Mouse (Mus musculus) heart, embryonic 16.5 days (tissue): ENCODE results near the gene Lhfp. TPM values are rescaled to one million over a fixed set of nuclear protein-coding genes. Genes with fewer than 3 reads are reported as not detected.
"Not testable (repeated sequence)": the region's sequence is repeated elsewhere in the genome, so short reads cannot be mapped to it uniquely, and the experiment has no call there.

Experiments
- ATAC-seq: fragments of 200-750 bp; cut with Nextera tagmentation; replicated peaks from 2 replicates; pipeline ENCODE4 v1.8.0; 2017; ENCODE audit warnings: moderate number of reproducible peaks; ENCODE audit not compliant: insufficient read depth, low FRiP score; ENCODE audit errors: extremely low read depth
- H3K27ac ChIP-seq: fragments of 300-500 bp; sonication (generic); 2 replicates; pipeline ENCODE4 v1.5.1; 2014; ENCODE audit warnings: mild to moderate bottlenecking, low read length, control low read depth, moderate library complexity
- H3K27me3 ChIP-seq: fragments of 300-500 bp; sonication (generic); 2 replicates; pipeline ENCODE4 v1.6.1; 2014; ENCODE audit warnings: low read length, mixed read lengths; ENCODE audit not compliant: control insufficient read depth, insufficient read depth
- H3K36me3 ChIP-seq: fragments of 300-500 bp; sonication (generic); 2 replicates; pipeline ENCODE4 v1.6.1; 2014; ENCODE audit not compliant: control insufficient read depth, insufficient read depth
- H3K4me1 ChIP-seq: fragments of 300-500 bp; sonication (generic); 2 replicates; pipeline ENCODE4 v1.6.1; 2014; ENCODE audit warnings: low read length, mixed read lengths; ENCODE audit not compliant: control insufficient read depth, insufficient read depth
- H3K4me2 ChIP-seq: fragments of 300-500 bp; sonication (generic); 2 replicates; pipeline ENCODE4 v1.6.1; 2014; ENCODE audit warnings: low read depth, mild to moderate bottlenecking, control low read depth, low read length
- H3K4me3 ChIP-seq: fragments of 300-500 bp; sonication (generic); 2 replicates; pipeline ENCODE4 v1.5.1; 2014; ENCODE audit warnings: mild to moderate bottlenecking, control low read depth, low read length
- H3K9ac ChIP-seq: fragments of 300-500 bp; sonication (generic); 2 replicates; pipeline ENCODE4 v1.6.1; 2014; ENCODE audit warnings: low read length, control low read depth
- H3K9me3 ChIP-seq: fragments of 300-500 bp; sonication (generic); replicated peaks from 2 replicates; pipeline ENCODE4 v1.6.1; 2016; ENCODE audit warnings: low read length; ENCODE audit not compliant: control insufficient read depth
- WGBS: fragments of 180-500 bp; shearing (Covaris S2); extraction: QIAGEN DNeasy Blood & Tissue Kit; methylation state at CpG from one replicate; pipeline ENCODE4 v1.1.7; 2014; 5-methylcytosine and 5-hydroxymethylcytosine counted together
- polyA plus RNA-seq: library from polyadenylated mRNA; unstranded; fragments of >200 nt; fragmentation: Nextera tagmentation; extraction: Ambion mirVana; gene quantifications from 2 replicates; pipeline ENCODE4 v1.2.1, GENCODE M21; 2015

The Lhfp gene
- polyA plus RNA-seq, 1 experiment from 2014 or later = 104 TPM

GRCm38 (mm10) chr3:53231112-53231511, 189.8 kb downstream of the Lhfp start:
- H3K4me2 ChIP-seq = no peak overlapping the region
- no peaks in the 10 kb centered on the region for H3K36me3 ChIP-seq
- WGBS = 53% methylated on average over 3 of the region's 3 CpGs
- no peak overlapping the region for H3K4me3 ChIP-seq
- H3K27ac ChIP-seq = no peak overlapping the region
- no peak overlapping the region for H3K9ac ChIP-seq
- peaks cover 15% of the 10 kb centered on the region for H3K4me1 ChIP-seq
- no peaks in the 10 kb centered on the region for H3K27me3 ChIP-seq
- ATAC-seq = no peak
- peaks cover 6% of the 10 kb centered on the region for H3K9me3 ChIP-seq

DNA sequence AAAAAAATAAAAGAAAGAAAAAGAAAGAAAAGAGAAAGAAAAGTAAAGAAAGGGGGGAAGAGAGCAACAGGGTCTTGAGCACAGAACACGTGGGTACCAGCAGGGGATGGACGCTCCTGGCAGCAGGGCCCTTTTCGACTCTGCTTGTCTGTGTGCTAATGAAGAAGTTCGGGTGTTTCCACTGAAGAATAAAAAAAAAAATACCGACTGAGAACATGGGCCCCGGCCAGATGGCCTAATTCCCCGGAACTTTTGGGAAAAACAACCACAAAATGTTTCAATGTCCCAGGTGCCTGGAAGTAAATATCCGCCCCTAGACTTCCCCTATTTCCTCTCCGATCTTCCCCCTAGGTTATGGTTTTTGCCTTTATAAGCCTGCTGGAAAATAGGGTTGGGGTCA, 191.1 kb downstream of the Lhfp start:
- H3K4me3 ChIP-seq, H3K9me3 ChIP-seq, H3K9ac ChIP-seq, H3K4me1 ChIP-seq, H3K27ac ChIP-seq, H3K27me3 ChIP-seq, H3K4me2 ChIP-seq, H3K36me3 ChIP-seq, ATAC-seq: not testable (repeated sequence)
- 91% methylated on average over 9 of the region's 9 CpGs for WGBS

DNA sequence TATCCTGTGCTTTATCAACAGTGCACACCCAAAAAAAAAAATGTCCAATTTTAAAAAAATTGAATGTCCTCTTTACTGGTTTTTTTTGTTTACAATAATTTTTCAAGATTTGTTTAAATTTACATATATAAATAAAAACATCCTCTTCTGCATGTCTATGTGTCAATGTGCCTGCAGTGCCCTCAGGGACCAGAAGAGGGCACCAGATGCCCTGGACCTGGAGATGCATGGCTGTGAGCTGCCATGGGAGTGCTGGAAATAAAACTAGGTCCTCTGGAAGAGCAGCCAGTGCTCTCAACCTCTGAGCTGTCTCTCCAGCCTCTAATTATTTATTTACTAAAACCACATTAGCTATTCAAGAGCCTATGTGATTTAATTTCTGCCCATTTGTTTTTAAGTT, 193.4 kb downstream of the Lhfp start:
- H3K4me3 ChIP-seq = no peak overlapping the region
- H3K27me3 ChIP-seq = no peaks in the 10 kb centered on the region
- H3K4me2 ChIP-seq = no peak overlapping the region
- H3K27ac ChIP-seq = no peak overlapping the region
- peaks cover 3% of the 10 kb centered on the region for H3K9me3 ChIP-seq
- H3K4me1 ChIP-seq = peaks cover 2% of the 10 kb centered on the region; the same call in 1 of the 2 replicates
- H3K36me3 ChIP-seq = no peaks in the 10 kb centered on the region
- no peak for ATAC-seq
- no peak overlapping the region for H3K9ac ChIP-seq

DNA sequence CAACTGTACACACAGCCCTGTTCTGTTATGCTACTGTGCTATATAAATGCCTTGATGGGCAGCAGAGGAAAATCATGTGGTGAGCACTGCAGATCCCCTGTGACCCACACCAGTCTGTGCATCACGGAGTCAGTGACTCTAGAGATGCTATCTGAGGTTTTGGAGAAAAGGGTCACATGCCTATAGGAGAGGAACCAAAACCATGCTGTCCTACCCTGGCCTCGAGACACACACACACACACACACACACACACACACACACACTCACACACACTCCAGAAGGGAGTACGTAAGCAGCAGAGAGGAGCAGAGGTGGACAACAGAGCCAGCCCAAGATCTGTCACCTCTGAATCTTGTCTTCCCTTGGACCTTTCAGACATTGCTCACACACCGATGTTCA, 195.1 kb downstream of the Lhfp start:
- no peak for ATAC-seq
- H3K4me1 ChIP-seq = no peaks in the 10 kb centered on the region
- 78% methylated on average over 4 of the region's 4 CpGs for WGBS

GRCm38 (mm10) chr3:53240150-53240549, 198.8 kb downstream of the Lhfp start:
- Histone ChIP-seq H3K36me3 (peaks cover 6% of the 10 kb centered on the region; the same call in 1 of the 2 replicates), H3K4me2 (no peak overlapping the region), H3K27ac (no peak overlapping the region), H3K9ac (no peak overlapping the region), H3K4me1 (no peaks in the 10 kb centered on the region), H3K9me3 (no peaks in the 10 kb centered on the region), H3K4me3 (no peak overlapping the region), H3K27me3 (no peaks in the 10 kb centered on the region)
- WGBS = 94% methylated on average over 3 of the region's 3 CpGs
- no peak for ATAC-seq

More for the DNA sequence above, 195.1 kb downstream of the Lhfp start:
- no peaks in the 10 kb centered on the region for H3K27me3 ChIP-seq
- H3K27ac ChIP-seq = no peak overlapping the region
- H3K4me2 ChIP-seq = no peak overlapping the region
- no peak overlapping the region for H3K9ac ChIP-seq
- H3K9me3 ChIP-seq = peaks cover 3% of the 10 kb centered on the region
- H3K4me3 ChIP-seq = no peak overlapping the region
- peaks cover 6% of the 10 kb centered on the region; the same call in 1 of the 2 replicates for H3K36me3 ChIP-seq

DNA sequence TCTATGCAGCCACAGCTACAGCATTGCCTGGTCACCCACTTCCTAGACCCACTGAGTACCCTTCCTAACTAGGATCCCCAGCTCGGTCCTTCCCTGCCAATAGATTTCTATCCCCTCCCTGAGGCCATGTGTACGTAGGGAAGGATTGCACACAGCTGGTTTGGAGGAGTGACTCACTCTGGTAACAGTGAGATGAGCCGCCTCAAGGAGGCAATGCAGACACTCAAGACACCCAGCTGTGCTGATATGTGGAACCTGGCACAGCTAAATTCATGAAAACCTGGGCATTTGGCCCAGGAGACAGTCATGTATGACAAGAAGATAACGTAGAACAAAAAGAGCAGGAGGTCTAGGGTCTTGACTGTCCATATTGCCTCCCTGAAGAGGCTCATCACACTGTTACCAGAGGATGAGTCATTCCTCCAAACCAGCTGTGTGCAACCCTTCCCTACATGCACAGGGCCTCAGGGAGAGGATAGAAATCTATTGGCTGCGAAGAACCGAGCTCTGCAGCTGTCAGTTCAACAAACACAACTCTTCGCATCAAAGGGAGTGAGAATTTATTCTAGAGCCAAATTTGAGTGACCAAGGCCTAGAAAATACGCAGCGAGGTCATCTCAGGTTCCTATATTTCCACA, 204.4 kb downstream of the Lhfp start:
- Histone ChIP-seq H3K9ac (no peak overlapping the region), H3K36me3 (no peaks in the 10 kb centered on the region), H3K4me3 (no peak overlapping the region), H3K4me1 (peaks cover 11% of the 10 kb centered on the region; the same call in 1 of the 2 replicates), H3K27me3 (no peaks in the 10 kb centered on the region), H3K27ac (no peak overlapping the region), H3K4me2 (no peak overlapping the region), H3K9me3 (no peaks in the 10 kb centered on the region)
- 83% methylated on average over 9 of the region's 9 CpGs for WGBS
- ATAC-seq = no peak

- Histone ChIP-seq H3K27me3 (no peaks in the 10 kb centered on the region), H3K27ac (no peak overlapping the region), H3K4me2 (no peak overlapping the region), H3K4me1 (peaks cover 15% of the 10 kb centered on the region), H3K4me3 (no peak overlapping the region), H3K36me3 (no peaks in the 10 kb centered on the region), H3K9me3 (no peaks in the 10 kb centered on the region), H3K9ac (no peak overlapping the region)
- whole genome bisulfite sequencing = 89% methylated on average over 3 of the region's 3 CpGs
- no peak for ATAC-seq
These were observed 205.8 kb downstream of the Lhfp start for GRCm38 (mm10) chr3:53247102-53247501.

DNA sequence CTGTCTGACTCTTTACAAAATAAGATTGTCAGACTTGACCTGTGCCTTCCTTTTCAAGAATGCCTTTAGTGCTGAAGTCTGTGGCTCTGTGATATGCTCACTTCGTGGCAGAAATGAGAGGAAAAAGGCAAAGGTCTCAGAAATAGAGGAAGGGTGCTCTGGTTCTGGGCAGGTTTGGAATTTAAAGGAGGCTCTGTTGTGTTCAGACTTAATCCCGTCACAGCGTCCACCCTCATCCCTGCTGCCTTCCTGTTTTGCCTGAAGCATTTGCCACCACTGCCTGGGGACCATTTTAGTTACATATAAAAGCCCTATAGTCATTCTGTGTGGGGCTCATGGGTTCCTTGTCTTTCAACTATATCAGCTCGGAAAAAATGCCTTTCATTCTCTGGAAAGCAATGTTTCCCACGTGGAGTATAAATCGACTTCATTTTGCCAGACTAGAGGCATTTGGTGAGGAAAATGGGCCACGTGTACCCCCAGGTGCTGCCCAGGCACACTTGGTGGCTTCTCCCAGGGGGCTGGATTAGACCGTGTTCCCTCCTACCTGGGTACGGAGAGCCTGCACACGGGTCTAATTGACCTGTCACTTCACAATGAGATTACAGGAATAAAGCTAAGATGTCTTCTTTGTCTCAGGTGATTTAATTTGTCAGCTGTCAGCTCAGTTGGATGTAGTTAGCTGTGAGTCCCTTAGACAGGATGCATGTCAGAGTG, 207.0 kb downstream of the Lhfp start:
- H3K36me3 ChIP-seq = no peaks in the 10 kb centered on the region
- 46% methylated on average over 10 of the region's 10 CpGs for WGBS
- H3K9ac ChIP-seq = no peak overlapping the region
- H3K9me3 ChIP-seq = no peaks in the 10 kb centered on the region
- no peaks in the 10 kb centered on the region for H3K27me3 ChIP-seq
- no peak overlapping the region for H3K4me3 ChIP-seq
- H3K27ac ChIP-seq = no peak overlapping the region
- H3K4me2 ChIP-seq = no peak overlapping the region
- ATAC-seq = no peak
- peaks cover 28% of the 10 kb centered on the region for H3K4me1 ChIP-seq

- no peak overlapping the region for H3K9ac ChIP-seq
- ATAC-seq = no peak
- no peaks in the 10 kb centered on the region for H3K36me3 ChIP-seq
- no peak overlapping the region for H3K4me3 ChIP-seq
- peak overlapping the region; percentile 56 for H3K4me2 ChIP-seq
- WGBS = 40% methylated on average over 5 of the region's 5 CpGs
- no peaks in the 10 kb centered on the region for H3K9me3 ChIP-seq
- H3K27ac ChIP-seq = peak overlapping the region; percentile 82
- peaks cover 37% of the 10 kb centered on the region for H3K4me1 ChIP-seq
- no peaks in the 10 kb centered on the region for H3K27me3 ChIP-seq
These were observed 211.2 kb downstream of the Lhfp start for GRCm38 (mm10) chr3:53252556-53252955.
